Mouse (Mus musculus) granulocyte monocyte progenitor cell, adult 5-6 weeks (primary cell): ENCODE results near the gene Hamp. TPM values are rescaled to one million over a fixed set of nuclear protein-coding genes. Genes with fewer than 3 reads are reported as not detected.

ENCODE experiments used
- ATAC-seq: replicated peaks from 2 replicates; pipeline ENCODE4 v1.8.0; 2016; ENCODE audit warnings: mild to moderate bottlenecking, moderate TSS enrichment, inconsistent platforms; ENCODE audit not compliant: poor library complexity, severe bottlenecking
- total RNA-seq, 2 experiments: library from RNA; stranded (forward) in 1 of 2; stranded (reverse) in 1 of 2; fragments of 200-712, 200-1000 nt in 1 of 2; fragments of >200 nt in 1 of 2; fragmentation: Nextera tagmentation in 1 of 2; gene quantifications; 2 replicates each; pipeline ENCODE4 v1.2.3; 2014 to 2017

The Hamp gene
- not detected in 2 replicates for total RNA-seq (2014; fragmentation: Nextera tagmentation)
- not detected in 2 replicates for total RNA-seq (2017)

DNA sequence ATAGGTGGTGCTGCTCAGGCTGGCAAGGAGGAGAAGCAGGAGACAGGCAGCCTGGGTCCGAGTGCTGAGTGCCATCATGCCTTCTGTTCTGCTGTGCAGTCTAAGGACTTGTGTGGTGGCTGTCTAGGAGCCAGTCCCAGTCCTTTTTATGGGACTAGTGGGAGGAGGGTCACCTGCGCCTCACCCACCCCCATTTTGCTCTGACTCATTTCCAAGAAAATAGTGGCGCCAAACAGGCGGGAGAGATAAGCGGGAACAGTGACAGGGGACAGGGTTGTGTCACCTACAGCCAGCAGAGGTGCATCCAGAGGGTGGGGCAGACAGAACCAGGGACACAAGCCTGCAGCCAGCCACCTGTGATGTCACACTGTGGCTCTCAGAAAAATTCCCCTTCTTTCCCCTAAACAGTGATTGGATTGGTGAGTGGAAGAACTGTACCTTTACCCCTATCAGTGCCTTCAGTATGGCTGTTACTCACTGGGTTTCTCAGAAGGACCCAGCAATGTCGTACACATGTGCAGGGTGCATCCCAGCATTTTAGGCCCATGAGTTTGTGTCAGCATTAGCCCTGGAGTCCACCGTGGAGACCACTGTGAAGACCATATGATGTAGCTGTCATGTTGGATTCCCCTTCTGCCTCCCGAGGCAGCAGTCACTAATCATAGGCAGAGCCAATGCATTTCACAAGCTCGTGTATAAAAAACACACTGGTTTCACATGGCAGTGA, at the start of gene Hamp:
TSS of gene Hamp (minus strand) at position 124 of the 727 bp plus-strand sequence.
- ATAC-seq = no peak

DNA sequence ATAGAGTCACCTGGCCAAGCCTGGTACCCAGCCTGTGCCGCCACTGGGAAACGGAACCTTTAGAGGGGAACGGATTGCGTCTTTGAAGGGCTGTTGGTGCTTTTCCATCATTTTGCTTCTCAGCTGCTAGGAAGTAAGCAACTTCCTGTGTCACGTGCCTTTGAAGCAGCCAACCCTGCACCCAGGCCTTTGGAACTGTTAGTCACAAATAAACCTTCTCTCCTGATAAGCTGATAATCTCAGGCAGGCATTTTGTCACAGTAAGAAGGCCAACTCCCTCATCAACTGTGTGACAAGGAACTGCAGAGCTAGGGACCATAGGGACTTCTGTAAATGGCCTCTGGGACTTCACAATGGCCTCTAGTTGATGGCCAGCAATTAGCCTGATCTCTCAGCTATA, 48.3 kb upstream of the Hamp start:
- no peak for ATAC-seq

DNA sequence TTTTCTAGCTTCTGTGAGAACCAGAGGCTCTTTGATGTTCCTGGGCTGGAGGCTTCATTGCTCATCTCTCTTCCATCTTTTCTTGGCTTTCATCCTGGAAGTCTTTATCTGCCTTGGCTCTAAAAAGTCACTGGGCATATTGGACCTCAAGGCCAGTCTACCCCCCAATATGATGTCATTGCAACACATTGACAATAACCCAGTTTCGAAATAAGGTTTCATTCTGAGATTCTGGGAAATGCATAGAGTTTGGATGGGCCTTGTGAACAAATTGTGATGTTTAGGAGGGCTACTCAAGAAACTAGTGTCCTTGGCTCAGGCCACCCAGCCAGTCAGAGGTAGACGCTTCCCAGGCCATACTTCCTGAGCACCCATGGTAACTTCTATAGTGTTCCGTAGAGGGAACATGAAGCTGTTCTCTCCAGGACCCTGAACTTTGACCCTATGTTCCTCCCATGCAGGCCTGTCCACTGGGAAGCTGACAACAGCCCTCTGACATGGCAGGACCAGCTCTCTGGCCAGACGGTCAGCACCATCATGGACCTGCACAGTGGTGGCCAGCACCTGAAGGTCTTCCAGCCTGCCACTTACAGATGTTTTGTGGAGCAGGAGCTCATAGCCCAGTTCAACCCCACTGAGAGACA, 44.8 kb upstream of the Hamp start:
- ATAC-seq = no peak; the same call in 1 of the 2 replicates

DNA sequence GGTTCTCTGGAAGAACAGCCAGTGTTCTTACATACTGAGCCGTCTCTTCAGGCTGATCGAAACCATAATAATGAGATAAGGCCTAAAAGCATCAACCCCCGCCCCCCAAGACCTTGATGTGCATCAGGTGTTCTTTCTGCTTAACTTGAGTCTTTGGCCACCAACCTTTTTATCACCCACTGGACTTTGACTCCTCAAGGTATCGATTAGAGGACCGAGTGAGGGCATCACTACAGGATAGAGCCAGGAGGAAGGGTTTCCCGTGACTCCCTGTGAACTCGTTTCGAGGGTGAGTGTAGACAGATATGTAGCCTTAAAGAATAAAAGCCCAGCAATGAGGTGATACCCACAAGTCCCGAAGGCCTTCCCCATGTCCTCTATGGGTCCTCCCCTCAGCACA, 41.5 kb upstream of the Hamp start:
- no peak for ATAC-seq

DNA sequence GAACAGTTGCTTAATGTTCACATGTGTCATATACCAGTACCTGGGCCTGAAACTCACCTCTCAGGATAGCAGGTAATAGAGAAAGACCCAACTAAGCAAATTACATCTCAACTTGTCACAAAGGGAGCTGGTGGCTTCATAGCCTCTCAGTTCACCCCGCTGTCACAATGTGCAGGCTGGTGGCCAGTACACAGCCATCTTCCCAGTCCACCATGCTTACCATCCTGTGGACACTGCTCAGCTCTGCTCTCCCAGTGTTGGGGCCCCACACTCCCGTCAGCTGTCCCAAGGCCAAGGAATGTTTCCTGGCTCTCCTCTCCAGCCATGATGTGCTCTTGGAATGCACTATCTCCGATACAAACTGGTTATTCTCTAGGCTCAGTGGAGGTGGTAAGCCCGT, 37.9 kb upstream of the Hamp start:
- ATAC-seq = no peak

DNA sequence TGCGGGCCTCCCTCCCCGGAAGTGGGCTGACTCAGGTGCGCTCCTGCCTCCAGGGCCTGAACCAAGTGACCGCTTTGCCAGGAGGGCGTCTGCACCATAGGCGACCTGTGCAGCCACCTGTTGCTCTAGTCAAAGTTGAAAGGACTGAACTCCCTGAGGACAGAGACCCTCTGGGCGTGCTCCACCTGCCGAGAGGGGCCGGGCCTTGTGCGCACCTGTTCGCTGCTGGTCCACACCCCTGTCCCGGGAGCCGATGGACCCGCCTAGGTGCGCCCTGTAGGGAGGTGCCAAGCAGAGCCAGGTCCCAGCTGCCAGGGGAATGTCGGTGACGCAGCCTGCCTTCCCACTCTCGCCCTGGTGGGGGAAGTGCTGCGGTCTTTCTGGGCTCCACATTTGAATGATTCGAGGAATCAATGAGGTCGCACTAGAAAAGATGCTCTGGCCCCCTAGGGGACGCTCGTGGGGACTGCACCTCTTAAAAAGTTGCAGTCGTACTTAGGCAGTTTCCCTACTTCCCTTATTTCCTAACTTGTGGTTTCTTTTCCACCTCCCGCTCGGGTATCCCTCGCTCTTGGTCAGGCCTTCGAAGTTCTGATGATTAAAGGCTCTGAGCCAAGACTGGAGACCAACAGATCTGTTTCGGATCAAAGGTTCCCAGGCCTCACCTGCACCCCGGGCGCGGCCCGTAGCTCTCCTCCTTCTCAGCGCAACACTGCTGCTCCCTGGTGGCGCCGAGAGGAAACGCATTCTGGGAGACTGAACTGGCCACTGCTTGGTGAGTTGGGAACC, 29.9 kb upstream of the Hamp start, which contains the start of gene Fam187b:
TSS of gene Fam187b (plus strand) at position 290 of the 789 bp plus-strand sequence.
- ATAC-seq = peak; percentile 85

DNA sequence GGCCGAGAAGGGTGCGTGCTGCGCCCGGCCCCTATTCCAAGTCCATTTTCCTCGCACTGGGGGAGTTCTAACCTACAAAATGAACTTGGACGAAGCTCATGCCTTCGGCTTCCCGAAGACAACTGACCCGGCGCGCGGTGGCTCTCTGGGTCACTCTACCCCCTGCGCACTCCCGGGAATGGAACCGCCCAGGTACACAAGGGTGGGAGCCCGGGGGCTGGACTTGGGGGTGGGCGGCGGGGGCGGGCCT, 29.3 kb upstream of the Hamp start, which contains the start of gene Lsr:
TSS of gene Lsr (minus strand) at position 214 of the 250 bp plus-strand sequence.
- ATAC-seq = no peak

DNA sequence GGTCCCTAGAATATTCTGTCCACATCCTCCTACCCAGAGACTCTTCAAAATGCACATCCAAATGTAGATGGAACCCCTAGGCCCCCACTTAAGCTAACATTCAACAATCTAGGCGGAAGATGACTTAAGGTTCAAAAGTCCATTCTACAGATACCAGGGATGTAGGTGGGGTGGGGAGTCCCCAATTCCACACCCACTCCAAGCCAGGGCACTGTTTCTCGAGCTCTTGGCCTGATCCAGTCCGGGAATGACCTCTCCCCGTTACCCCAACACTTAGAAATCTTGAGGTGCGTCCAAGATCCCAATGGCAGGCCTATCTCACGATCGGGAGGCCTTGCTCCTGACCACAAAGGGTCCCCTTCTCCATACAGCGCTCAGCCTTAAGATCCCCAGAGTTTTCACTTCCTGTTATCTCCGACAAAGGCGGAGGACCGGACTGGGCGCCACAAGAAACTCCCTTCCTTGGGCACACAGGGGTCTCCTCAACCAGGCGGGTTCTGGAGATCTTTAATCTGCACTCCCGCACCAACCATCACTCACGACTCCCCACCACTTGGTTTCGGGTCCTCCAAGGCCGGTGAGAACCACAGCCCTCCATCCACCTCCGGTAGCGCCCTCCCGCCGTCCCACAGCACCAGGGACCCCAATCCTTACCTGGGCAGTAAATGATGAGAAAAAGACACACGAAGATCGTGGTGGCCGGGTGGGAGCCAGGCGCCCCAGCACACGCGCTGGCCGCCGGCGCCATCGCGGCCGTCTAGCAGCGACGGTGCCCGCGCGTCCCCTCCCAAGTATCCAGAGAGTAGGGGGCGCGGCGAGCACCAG, 28.8 kb upstream of the Hamp start:
- peak; percentile 71 for ATAC-seq

DNA sequence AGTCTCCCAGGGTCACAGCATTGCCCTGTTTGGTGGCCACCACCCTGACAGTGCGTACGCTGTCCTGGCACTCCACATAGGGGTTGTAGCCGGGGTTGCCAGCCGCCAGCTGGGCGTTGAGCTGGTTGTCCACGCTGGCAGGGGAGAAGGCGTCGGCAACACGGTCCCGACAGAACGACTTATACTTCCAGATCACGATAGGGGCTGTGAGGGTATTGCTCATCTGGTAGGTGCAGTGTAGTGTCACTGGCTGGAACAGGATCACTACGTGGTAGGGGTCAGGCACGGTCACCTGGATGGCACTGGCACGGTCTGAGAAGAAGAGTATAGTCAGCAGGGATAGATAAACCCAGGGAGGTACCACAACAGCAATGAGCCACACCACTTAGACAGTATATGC, 28.1 kb upstream of the Hamp start:
- ATAC-seq = no peak

DNA sequence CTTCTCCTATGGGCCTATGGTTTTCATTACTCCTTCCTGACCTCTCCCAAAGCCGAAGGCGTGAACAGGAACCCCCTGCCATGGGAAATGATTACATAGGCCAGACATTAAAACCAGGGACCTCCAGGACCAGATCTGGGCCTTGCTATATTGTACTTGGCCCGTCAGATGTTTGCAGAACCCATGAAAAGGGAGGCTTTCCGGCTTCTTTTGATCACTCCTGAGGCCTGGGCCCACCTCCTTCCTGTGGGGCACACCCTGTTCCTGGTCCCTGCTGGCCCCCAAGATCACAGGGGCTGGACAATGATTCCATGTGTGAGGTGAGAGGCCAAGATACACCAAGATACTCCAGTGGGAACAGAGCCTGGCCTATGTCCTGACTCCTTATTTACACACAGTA, 25.3 kb upstream of the Hamp start:
- no peak for ATAC-seq

DNA sequence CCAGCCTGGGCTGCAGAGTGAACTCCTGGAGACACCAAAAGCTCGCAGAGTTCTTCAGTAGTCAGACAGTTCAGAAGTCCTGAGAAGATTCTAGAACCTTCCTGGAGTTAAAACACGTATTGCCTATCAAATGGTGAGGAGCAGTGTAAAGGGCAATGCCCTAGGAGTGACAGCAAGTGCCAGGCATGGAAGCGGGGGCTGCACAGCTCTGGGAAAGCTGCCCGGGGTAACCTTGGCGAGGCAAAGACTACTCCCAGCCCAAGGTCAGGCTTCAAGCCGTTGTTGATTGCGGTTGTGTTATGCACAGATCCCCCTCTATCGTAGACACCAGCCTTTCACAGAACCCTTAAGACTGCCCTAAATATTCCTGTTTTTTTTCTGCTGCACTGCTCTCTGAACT, 24.8 kb upstream of the Hamp start:
- no peak for ATAC-seq

DNA sequence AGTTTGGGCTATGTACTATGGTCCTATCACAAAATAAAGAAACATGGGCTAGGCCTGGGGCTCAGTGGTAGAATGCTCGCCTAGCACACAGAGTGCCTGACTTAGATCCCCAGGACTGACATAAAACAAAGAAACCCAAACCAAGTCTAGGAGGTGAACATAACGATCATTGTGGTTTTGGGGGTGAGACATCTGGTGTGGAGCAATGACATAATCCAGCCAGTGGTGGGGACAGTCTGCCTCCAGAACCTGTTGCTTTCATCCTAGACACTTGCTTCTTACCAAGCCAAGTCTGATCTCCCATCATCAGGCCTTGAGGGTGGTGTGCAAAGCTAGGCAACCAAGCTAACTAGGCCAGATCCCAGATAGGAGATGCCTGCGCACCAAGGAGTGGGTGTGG, 22.8 kb upstream of the Hamp start:
- peak; percentile 82 for ATAC-seq

DNA sequence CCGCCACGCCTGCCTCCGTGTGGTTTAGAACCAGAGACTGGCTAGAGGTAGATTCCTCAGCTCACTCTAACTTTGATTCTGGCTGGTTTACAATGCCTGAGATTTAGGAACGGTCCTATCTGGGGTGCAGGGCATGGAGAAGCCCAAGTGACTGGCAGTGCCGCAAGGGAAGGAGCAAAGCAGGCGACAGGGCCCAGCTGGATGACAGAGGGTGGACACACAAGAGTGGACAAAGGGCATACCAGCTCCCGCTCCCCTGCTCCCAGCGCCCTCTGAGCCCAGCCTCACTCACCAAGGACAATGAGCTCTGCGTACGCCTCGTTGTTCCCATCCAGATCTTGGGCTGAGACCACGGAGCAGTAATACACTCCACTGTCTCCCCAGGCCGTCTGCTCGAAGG, 21.8 kb upstream of the Hamp start:
- ATAC-seq = no peak

DNA sequence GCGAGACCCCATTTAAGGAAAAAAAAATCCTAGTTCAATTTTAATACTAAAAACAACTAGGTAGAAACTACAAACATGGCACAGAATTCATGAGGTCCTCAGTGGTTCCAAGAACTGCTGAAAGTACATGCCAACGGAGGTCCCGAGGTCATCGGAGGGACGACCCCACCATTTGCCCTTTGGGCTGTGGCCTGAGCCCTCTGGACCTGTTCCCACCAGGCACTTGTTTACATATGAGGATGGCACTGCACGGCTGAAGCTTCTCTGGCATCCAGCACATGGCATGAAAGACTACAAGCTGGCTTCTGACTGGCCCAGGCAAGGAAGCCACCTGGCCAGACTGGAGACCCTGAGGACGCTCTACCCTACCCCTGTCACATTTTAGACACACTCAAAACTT, 20.5 kb upstream of the Hamp start:
- ATAC-seq = no peak

DNA sequence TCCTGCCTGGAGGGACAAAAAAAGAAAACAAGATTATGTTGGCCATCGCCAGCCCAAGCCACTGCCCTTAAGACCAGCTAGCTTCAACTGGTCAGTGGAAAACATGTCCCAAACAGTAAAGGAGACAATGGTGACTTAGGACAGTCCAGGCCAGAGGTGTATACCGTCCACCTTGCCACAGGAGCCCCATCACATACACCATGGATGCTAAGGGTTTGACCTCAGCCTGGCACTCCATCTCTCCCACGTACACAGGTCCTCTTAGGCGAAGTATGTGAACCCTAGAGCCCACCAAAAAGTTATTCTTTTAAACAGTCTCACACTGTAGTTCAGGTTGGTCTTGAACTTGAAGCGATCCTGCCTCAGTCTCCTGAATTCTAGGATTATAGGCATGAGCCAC, 19.0 kb upstream of the Hamp start:
- ATAC-seq = no peak

DNA sequence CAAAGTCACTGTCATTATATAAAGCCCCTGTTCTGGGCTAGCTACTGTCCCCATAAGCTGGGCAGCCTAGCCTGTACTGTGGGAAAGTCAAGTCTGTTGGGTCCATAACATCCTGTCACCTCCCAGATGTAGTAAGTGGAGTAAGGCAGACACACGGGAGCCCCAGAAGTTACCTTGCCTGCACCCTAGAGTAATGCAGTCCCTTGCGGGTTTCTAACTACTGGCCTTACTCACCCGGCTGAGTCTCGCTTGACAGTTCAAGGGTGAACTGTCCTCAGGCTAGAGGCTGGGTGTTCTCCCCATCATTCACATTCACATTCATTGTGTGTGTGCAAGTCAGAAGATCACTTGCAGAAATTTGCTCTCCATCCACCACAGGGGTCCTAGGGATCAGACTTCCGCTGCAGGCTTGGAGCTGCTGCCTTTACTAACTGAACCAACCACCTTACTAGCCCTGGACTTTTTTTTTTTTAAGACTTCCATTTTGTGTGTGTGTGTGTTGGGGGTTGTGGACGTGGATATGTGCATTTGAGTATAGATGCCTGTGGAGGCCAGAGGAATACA, 16.0 kb upstream of the Hamp start:
- no peak for ATAC-seq

DNA sequence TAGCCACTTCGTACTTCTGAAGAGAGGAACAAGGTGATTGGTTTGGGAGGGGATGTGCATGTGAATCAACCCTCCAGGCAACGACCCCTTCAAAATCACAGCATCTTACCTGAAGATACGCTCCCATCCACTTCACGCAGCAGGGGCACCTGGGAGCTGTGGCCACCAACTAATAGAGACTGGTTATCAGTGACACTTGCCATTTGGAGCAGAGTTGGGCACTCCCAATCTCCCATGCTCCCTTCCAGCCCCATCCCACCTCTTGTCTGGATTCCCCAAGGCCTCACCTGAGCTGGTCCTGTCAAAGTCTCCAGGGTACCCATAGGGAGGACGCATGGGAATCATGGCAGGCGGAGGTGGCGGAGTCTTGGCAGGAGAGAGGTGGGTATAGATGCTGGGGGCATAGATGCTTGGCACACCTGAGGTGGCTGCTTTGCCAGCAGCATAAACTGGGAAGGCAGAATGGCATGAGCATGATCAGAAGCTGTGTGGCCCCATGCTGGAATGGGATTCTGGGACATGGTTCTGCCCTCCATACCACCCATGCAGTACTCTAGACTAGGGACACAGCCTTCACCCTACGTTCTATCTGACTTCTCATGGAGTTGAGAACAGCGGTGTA, 15.1 kb upstream of the Hamp start:
- no peak for ATAC-seq

DNA sequence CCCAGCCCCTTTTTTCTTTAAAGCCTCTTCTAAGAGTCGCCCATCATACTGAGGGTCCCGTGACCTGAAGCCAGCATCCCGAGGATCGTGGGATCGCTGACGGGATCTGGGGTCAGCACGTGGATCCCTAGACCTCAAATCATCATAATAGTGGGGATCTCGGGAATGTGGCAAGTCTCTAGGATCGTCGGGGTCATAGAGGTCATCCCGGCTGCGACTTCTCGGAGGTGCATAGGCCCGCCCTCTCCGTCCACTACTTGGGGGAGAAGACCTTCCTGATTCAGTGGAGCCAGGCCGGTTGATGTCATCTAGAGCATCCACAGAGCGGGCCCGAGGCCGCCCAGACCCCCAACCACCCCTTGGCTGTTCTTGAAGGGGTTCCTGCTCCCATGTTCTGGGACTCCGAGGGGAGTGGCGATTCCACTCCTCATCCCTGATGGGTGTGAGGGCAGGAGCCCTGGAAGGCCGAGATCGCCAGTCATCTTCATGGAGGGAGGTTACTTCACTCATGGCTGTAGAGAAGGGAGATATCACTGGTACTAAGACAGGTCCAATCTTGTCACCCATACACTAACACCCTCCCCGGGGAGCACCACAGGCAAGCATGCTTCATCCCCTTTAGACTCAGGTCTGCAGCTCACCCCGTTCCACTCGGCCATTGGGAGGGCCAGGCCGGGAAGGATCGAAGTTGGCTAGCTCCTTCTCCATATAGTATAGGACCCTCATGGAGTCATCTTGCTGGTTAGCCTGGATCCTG, 14.5 kb upstream of the Hamp start:
- ATAC-seq = no peak

DNA sequence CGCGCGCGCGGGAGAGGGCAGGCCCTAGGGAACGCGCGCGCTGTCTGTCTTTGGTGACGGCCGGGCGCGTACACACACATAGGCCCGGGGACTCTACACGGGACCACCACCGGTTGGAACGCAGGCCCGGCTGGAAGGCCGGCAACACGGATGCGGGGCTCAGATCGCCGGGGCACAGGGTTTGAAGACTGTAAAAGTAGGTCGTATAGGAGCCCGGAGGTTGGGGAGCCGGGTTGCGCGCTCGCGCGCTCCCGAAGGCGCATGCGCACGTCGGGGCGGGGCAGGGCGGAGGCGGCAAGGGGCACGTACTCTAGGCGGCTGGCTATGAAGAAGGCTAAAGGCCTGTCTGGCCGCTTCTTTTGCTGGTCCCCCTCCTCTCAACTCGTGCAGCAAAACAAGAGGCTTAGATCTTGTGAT, 13.5 kb upstream of the Hamp start:
- ATAC-seq = peak; percentile 34
